Mouse (Mus musculus): ENCODE results near the gene Mapk12. TPM values are rescaled to one million over a fixed set of nuclear protein-coding genes. Genes with fewer than 3 reads are reported as not detected.

The Mapk12 gene
- polyA plus RNA-seq (2012; ENCODE audit: low replicate concordance) = 0.58 and 3.5 TPM in 2 replicates

GRCm38 (mm10) chr15:89140659-89141252 is at the start of gene Mapk12:
Gene Mapk12 (minus strand): TSS chr15:89140703.

GRCm38 (mm10) chr15:89180571-89181229 is 40.2 kb upstream of the Mapk12 start, which contains the start of gene Plxnb2:
Gene Plxnb2 (minus strand): TSS chr15:89180788.

GRCm38 (mm10) chr15:89149271-89150040 is 9.0 kb upstream of the Mapk12 start, which contains the start of gene Mapk11:
Gene Mapk11 (minus strand): TSS chr15:89149628.

GRCm38 (mm10) chr15:89128382-89129350 is 11.8 kb downstream of the Mapk12 start, which contains the start of gene Hdac10:
Gene Hdac10 (minus strand): TSS chr15:89128700.

GRCm38 (mm10) chr15:89122649-89123366 is 17.7 kb downstream of the Mapk12 start, which contains the start of gene Tubgcp6:
Gene Tubgcp6 (minus strand): TSS chr15:89123112.

GRCm38 (mm10) chr15:89088607-89089247 is 51.8 kb downstream of the Mapk12 start, which contains the start of gene Selenoo:
Gene Selenoo (plus strand): TSS chr15:89089084.

Other genes with a start within 250 kb of the Mapk12 start
- gene Ttll8, start 186.3 kb downstream of the Mapk12 start, polyA plus RNA-seq (2012; ENCODE audit: low replicate concordance) = not detected in 2 replicates
- not detected in 2 replicates for gene Mlc1, start 161.7 kb downstream of the Mapk12 start, polyA plus RNA-seq (2012; ENCODE audit: low replicate concordance)
- gene Mov10l1, start 157.8 kb downstream of the Mapk12 start, polyA plus RNA-seq (2012; ENCODE audit: low replicate concordance) = not detected in 2 replicates
- gene Panx2, start 81.0 kb downstream of the Mapk12 start, polyA plus RNA-seq (2012; ENCODE audit: low replicate concordance) = not detected in 2 replicates
- gene Trabd, start 65.6 kb downstream of the Mapk12 start, polyA plus RNA-seq (2012; ENCODE audit: low replicate concordance) = 62.8 and 117 TPM in 2 replicates
- 7.3 and 9.5 TPM in 2 replicates for gene Selenoo, start 51.6 kb downstream of the Mapk12 start, polyA plus RNA-seq (2012; ENCODE audit: low replicate concordance)
- gene Tubgcp6, start 17.6 kb downstream of the Mapk12 start, polyA plus RNA-seq (2012; ENCODE audit: low replicate concordance) = 82.7 and 89.7 TPM in 2 replicates
- 2.0 and 15.1 TPM in 2 replicates for gene Hdac10, start 12.0 kb downstream of the Mapk12 start, polyA plus RNA-seq (2012; ENCODE audit: low replicate concordance)
- 0.88 and 3.9 TPM in 2 replicates for gene Mapk11, start 8.9 kb upstream of the Mapk12 start, polyA plus RNA-seq (2012; ENCODE audit: low replicate concordance)
- gene Plxnb2, start 40.1 kb upstream of the Mapk12 start, polyA plus RNA-seq (2012; ENCODE audit: low replicate concordance) = 57.1 and 82.4 TPM in 2 replicates
- 18.1 and 27.5 TPM in 2 replicates for gene Dennd6b, start 55.8 kb upstream of the Mapk12 start, polyA plus RNA-seq (2012; ENCODE audit: low replicate concordance)
- gene Ppp6r2, start 70.8 kb upstream of the Mapk12 start, polyA plus RNA-seq (2012; ENCODE audit: low replicate concordance) = 171 and 186 TPM in 2 replicates
- 168 and 221 TPM in 2 replicates for gene Sbf1, start 174.6 kb upstream of the Mapk12 start, polyA plus RNA-seq (2012; ENCODE audit: low replicate concordance)
- 1.4 and 3.0 TPM in 2 replicates for gene Adm2, start 182.0 kb upstream of the Mapk12 start, polyA plus RNA-seq (2012; ENCODE audit: low replicate concordance)
- gene Miox, start 193.7 kb upstream of the Mapk12 start, polyA plus RNA-seq (2012; ENCODE audit: low replicate concordance) = not detected in 2 replicates
- 132 and 236 TPM in 2 replicates for gene Lmf2, start 215.0 kb upstream of the Mapk12 start, polyA plus RNA-seq (2012; ENCODE audit: low replicate concordance)
- gene Ncaph2, start 215.0 kb upstream of the Mapk12 start, polyA plus RNA-seq (2012; ENCODE audit: low replicate concordance) = 68.2 and 73.5 TPM in 2 replicates
- gene Sco2, start 233.1 kb upstream of the Mapk12 start, polyA plus RNA-seq (2012; ENCODE audit: low replicate concordance) = 58.1 and 67.7 TPM in 2 replicates
- 0.77 and 1.5 TPM in 2 replicates for gene Tymp, start 236.3 kb upstream of the Mapk12 start, polyA plus RNA-seq (2012; ENCODE audit: low replicate concordance)
- 7.8 and 10.0 TPM in 2 replicates for gene Odf3b, start 238.6 kb upstream of the Mapk12 start, polyA plus RNA-seq (2012; ENCODE audit: low replicate concordance)
- gene Klhdc7b, start 244.2 kb upstream of the Mapk12 start, polyA plus RNA-seq (2012; ENCODE audit: low replicate concordance) = not detected in 2 replicates

Data from leukemia stem cell, adult 10-12 weeks (primary cell).